Mouse (Mus musculus) frontal cortex, postnatal 10 days (tissue): ENCODE results near the gene Dgkz.
A peak's percentile ranks its signal among the peaks of the same experiment; 100 is the strongest.

ENCODE experiments used
- DNase-seq, 2 experiments: peaks; one replicate each; pipeline ENCODE4 v3.0.0; 2022; ENCODE audit warnings: low spot score in 2 of 2, mixed read lengths in 1 of 2

Dgkz gene

GRCm38 (mm10) chr2:91921181-91921789, 54.4 kb downstream of the Dgkz start:
- peak in 1 of 2 experiments; percentile 33 for DNase-seq

GRCm38 (mm10) chr2:91920130-91920529, 55.5 kb downstream of the Dgkz start:
- DNase-seq, result no peak

GRCm38 (mm10) chr2:91917096-91917495, 58.6 kb downstream of the Dgkz start:
- no peak for DNase-seq

DNA sequence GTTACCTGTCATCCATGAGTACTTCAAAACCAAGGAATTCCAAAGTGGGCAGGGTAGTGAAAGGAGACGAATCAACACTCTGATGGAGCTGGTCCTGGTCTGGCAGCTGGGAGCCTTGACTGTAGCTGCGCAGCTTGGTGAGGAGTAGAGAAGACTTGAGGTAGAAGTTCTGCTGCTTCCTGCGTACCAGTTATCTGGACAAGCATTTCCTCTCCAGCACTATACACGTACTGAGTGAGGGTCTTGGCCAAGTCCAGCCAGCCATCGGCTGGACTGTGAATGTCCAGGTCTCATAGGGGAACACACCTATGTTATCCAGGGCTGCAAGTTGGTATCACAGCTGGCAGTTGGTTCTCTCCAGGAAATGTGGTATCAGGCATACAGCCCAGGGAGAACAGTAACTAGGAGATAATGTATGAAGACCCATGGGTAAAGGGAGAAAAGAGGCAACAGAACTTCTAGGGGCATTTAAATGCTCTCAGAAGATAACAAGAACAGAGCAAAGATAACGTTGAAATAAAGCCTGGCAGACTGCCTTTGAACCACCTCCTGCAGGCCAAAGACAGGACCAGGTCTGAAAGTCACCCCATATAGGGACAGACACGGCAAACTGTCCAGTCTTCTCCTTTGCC, 59.2 kb downstream of the Dgkz start:
- no peak for DNase-seq

DNA sequence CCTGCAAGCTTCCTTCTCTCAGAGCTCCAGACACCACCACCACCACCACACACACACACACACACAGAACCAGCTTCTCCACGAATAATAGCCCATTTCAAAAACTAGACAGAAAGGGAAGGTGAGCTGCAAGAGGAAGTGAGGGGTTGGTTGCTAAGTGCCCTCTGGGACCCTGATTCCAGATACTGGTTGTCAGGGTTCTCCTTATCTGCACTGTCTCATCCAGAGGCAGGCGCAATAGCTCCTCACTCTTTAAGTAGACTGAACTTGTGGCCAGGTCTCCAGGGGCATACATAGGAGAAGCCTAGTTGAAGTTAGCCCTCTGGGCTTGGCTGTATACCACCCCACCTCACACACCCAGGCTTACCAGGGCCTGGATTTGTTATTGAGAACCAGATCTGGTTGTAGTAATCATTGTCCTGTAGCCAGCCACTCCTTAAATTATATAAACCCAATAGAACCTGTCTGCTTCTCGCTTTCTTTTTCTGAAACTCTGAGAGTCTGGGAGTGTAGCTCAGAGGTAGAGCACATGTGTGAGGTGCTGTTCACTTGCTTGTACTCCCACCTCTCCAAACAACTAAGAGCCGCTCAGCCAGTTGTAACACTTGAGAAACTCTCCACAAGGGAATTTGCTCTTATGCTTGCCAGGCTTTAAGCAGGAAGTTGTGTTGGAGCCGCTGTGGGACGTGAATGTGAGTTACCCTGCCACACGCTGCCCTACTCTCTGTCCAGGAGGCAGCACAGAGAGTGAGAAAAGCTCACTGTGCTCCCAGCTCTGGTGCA, 62.1 kb downstream of the Dgkz start:
- DNase-seq, result no peak

DNA sequence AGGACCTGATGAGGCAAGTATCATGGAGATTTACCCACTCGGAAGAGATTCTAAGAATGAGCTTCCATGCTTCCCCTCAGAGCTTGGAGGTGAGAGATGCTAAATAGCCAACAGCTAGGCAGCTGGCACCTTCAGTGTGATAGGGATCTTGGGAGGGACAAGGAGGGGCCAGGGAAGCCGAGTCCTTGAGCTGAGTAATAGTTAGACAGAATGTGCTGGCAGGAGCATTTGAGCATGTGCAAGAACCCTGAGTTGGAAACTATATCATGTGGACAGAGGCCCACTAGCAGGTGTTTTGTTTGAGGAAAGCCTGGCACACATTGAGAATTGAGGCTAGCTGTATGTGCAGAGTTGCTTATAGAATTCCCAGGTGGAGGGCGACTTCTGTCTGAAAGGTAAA, 63.0 kb downstream of the Dgkz start:
- DNase-seq, result no peak

DNA sequence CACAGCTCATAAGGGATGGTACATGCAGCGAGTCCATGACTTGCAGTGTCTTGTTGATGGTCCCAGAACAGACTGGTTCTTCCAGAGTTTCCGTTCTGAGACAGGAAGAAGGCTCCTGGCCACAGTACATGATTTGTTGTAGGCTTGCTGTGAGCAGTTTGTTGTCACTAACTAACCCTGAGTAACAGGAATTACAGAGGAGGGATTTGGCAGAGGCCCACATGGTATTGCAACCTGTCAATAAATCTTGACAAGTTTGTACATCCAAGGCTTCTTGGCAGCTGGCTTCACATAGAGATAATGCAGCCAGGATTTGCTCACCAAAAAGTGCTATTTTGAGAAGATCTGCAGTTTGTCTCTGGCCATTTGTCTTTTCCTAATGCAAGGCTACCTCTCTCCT, 69.5 kb downstream of the Dgkz start:
- DNase-seq, result no peak

DNA sequence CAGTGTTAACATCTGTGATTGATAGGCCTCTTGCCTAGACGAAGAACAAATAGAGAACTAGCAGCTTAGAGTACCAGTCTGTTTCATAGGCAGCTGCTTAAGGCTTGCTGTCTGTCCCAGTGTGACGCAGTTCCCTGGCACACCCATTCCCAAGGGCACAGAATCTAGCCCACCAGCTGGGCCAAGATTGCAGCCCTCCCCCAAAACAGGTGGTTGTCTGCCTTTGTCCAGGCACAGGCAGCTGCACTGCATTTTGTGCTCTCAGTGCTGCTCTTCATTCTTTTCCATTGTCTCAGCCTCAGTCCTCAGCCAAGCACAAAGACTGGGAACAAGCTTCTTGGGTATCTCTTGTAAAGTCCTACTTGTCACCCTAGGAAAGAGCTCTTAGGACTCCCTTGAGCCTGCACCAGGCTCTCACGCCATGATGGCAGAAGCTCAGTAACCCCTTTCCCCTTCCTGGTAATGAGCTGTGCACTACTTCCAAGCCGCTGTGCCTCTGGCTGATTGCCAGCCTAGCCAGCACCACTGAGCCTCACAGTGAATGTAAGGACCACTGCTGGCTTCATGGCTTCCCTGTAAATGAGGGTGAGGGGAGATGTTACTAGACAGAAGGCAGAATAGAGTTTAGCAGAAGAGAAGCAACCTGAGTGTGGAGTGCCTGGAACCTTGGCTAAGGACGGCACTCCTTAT, 70.9 kb downstream of the Dgkz start:
- DNase-seq, result peak; percentile 20 to 49

GRCm38 (mm10) chr2:91903171-91903925, 72.3 kb downstream of the Dgkz start:
- no peak for DNase-seq

- DNase-seq, result no peak
Observed at GRCm38 (mm10) chr2:91902336-91902735, 73.3 kb downstream of the Dgkz start.

DNA sequence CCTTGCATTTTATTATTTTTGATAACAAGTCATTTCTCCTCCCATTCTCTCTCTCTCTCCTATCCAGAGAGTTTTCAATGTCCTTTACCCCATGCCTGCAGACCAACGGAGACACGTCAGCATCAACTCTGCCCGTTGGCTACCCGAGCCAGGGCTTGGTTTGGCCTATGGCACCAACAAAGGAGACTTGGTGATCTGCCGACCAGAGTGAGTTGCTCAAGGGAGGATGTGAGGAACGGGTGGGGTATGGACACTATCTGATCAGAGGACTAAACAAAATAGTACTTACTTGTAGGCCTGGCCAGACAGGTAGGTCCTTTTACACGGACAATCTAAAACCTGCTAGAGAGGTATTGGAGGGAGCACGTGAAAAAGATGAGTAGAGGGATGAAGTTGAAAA, 75.2 kb downstream of the Dgkz start:
- DNase-seq, result no peak

- DNase-seq, result no peak
Observed at GRCm38 (mm10) chr2:91899141-91899540, 76.5 kb downstream of the Dgkz start.

DNA sequence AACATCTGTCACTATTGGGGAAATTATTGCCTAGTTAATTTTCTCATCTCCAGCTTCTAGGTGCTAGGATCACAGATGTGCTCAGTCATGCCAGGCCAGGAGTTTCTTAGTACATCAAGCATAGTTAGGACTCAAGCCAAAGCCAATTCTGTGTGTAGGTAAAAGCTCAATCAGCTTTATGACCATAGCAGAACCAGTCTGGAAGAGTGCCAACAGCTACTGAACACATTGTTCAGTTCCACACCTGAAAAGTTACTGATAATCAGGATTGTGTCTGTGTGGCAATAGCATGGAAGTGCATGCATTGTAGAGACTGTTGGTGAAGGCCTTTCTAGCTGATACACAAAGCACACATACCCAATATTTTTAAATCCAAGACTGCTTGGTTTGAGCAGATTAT, 77.7 kb downstream of the Dgkz start:
- no peak for DNase-seq

GRCm38 (mm10) chr2:91895401-91895800, 80.3 kb downstream of the Dgkz start:
- DNase-seq, result no peak

DNA sequence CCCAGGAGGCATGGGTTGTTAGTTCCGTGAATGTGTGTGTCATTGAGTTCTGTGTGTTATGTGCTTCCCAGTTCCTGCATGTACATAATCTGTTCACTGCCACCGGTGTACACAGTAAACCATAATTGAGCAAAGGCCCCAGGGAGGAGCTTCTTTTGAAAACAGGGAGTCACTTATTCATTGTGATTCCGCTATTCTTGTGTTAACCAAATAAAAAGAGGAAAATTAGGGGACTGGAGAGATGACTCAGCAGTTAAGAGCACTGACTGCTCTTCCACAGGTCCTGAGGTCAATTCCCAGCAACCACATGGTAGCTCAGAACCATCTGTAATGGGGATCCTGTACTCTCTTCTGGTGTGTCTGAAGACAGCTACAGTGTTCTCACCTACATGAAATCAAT, 80.9 kb downstream of the Dgkz start:
- no peak for DNase-seq

- no peak for DNase-seq
Observed at GRCm38 (mm10) chr2:91884616-91885015, 91.0 kb downstream of the Dgkz start.

GRCm38 (mm10) chr2:91883961-91884360, 91.7 kb downstream of the Dgkz start:
- no peak for DNase-seq
